Mouse (Mus musculus): ENCODE results near the gene Hddc2.
"Not testable (repeated sequence)": the region's sequence is repeated elsewhere in the genome, so short reads cannot be mapped to it uniquely, and the experiment has no call there.

Gene Hddc2

DNA sequence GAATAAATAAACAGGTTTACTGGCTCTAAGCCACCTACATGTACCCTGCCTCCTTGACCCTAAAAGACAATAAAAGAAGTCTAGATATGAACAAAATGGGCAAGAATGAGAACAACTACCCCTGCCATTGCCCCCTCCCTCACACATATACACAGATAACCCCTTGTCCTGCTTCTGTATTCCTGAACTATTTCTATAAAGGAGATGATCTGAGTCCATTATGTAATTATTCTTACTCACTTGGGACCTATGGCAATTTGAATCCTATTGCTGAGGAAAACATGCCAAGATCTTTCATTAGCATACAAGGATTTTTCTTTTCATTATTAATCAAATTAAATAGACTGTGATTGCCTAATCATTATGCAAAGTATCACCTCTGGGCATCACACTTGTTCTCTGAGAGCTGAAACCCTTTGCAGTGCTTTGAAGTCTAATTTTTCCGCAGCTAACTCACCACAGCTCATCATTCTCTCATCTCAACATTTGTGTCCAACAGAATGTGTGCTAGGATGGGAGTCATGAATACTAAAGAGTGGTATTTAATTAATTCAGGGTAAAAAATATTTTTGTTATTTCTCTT, 39.8 kb downstream of the Hddc2 start:
- intact Hi-C loops (cut with DNase I), result no loop called here

- intact Hi-C loops (cut with DNase I), result no loop called here
Observed at GRCm38 (mm10) chr10:31354141-31354540, 41.0 kb downstream of the Hddc2 start.

- intact Hi-C loops (cut with DNase I), result no loop called here
Observed at GRCm38 (mm10) chr10:31354886-31355461, 41.8 kb downstream of the Hddc2 start.

DNA sequence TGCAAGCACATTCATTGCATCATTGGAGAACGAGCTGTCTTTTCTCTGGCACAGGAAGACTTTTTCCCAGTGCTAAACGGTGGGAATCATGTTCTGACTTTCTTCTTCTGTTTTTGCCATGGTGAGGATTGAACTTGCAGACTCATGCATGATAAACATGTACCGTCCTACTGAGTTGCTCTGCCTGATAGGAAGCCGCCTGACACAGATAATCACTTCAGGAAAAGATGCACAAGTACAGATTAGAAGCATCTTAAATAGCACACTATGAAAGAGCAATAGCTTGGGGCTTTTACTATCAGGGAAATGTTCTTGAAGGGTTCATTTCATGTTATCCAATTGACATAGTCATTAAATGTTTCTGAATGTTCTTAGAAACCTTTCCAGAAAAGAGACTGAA, 46.6 kb downstream of the Hddc2 start:
- intact Hi-C loops (cut with DNase I), result no loop called here

DNA sequence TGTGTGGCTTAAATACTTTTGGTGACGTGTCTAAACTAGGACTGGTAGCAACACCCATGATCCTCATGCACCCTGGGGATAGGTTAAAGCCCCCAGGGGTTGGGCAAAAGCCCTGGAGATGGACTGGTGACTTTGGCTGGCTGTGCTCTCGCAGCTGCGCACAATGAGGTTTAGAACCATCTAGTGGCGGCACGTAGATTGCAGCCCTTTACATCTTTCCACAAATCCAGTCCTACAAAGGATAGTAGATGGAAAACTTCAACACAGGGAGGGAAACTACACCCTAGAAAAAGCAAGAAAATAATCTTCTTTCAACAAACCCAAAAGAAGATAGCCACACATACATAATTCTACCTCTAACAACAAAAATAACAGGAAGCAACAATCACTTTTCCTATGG, 57.0 kb downstream of the Hddc2 start:
- intact Hi-C loops (cut with DNase I), result not testable (repeated sequence)
